Mouse (Mus musculus) intestine, embryonic 16.5 days (tissue): ENCODE measurements around the gene Phldb1. TPM values are rescaled to one million over a fixed set of nuclear protein-coding genes. Genes with fewer than 3 reads are reported as not detected.

Source experiments
- ATAC-seq: fragments of 200-750 bp; cut with Nextera tagmentation; 2 replicates; pipeline ENCODE4 v1.8.0; 2017; ENCODE audit warnings: moderate TSS enrichment, moderate library complexity
- H3K27ac ChIP-seq: fragments of 300-500 bp; sonication (generic); 2 replicates; pipeline ENCODE4 v1.5.1; 2014; ENCODE audit warnings: mild to moderate bottlenecking, low read length
- H3K27me3 ChIP-seq: fragments of 300-500 bp; sonication (generic); replicated peaks from 2 replicates; pipeline ENCODE4 v1.6.1; 2014; ENCODE audit warnings: low read length, control low read depth, mixed read lengths; ENCODE audit not compliant: control insufficient read depth, insufficient read depth
- H3K36me3 ChIP-seq: fragments of 300-500 bp; sonication (generic); 2 replicates; pipeline ENCODE4 v1.6.1; 2014; ENCODE audit warnings: low read length, control low read depth; ENCODE audit not compliant: control insufficient read depth, insufficient read depth
- H3K4me1 ChIP-seq: fragments of 300-500 bp; sonication (generic); 2 replicates; pipeline ENCODE4 v1.6.1; 2014; ENCODE audit warnings: low read length, control low read depth, mixed read lengths; ENCODE audit not compliant: control insufficient read depth, insufficient read depth
- H3K4me2 ChIP-seq: fragments of 300-500 bp; sonication (generic); 2 replicates; pipeline ENCODE4 v1.6.1; 2014; ENCODE audit warnings: low read depth, low read length, control low read depth
- H3K4me3 ChIP-seq: fragments of 300-500 bp; sonication (generic); 2 replicates; pipeline ENCODE4 v1.5.1; 2014; ENCODE audit warnings: mild to moderate bottlenecking, low read length
- H3K9ac ChIP-seq: fragments of 300-500 bp; sonication (generic); 2 replicates; pipeline ENCODE4 v1.6.1; 2014; ENCODE audit warnings: low read depth, low read length
- H3K9me3 ChIP-seq: fragments of 300-500 bp; sonication (generic); 2 replicates; pipeline ENCODE4 v1.6.1; 2016; ENCODE audit warnings: low read length, control low read depth; ENCODE audit not compliant: control insufficient read depth
- WGBS: fragments of 180-500 bp; shearing (Covaris S2); extraction: QIAGEN DNeasy Blood & Tissue Kit; methylation state at CpG from one replicate; pipeline ENCODE4 v1.1.7; 2014; 5-methylcytosine and 5-hydroxymethylcytosine counted together
- polyA plus RNA-seq: library from polyadenylated mRNA; unstranded; fragments of >200 nt; fragmentation: Nextera tagmentation; extraction: Ambion mirVana; gene quantifications from 2 replicates; pipeline ENCODE4 v1.2.1, GENCODE M21; 2015

Gene Phldb1
- polyA plus RNA-seq, 1 experiment from 2014 or later: 12.9 TPM

GRCm38 (mm10) chr9:44715109-44715508, 19.9 kb downstream of the Phldb1 start:
- no peaks in the 10 kb centered on the region for H3K27me3 ChIP-seq
- no peak overlapping the region for H3K27ac ChIP-seq
- no peak for ATAC-seq
- no peaks in the 10 kb centered on the region for H3K9me3 ChIP-seq
- peaks cover 5% of the 10 kb centered on the region for H3K4me1 ChIP-seq
- no peak overlapping the region for H3K4me2 ChIP-seq
- H3K9ac ChIP-seq: no peak overlapping the region
- 0 out of 2 replicates have a peak, but pooled peaks cover 3% of the 10 kb centered on the region for H3K36me3 ChIP-seq
- WGBS: 87% methylated on average over 17 of the region's 17 CpGs
- H3K4me3 ChIP-seq: no peak overlapping the region

- no peak for ATAC-seq
- peaks cover 11% of the 10 kb centered on the region for H3K4me1 ChIP-seq
- H3K9ac ChIP-seq: no peak overlapping the region
- H3K4me2 ChIP-seq: no peak overlapping the region
- no peaks in the 10 kb centered on the region for H3K9me3 ChIP-seq
- no peak overlapping the region for H3K4me3 ChIP-seq
- 65% methylated on average over 2 of the region's 2 CpGs for WGBS
- no peaks in the 10 kb centered on the region for H3K27me3 ChIP-seq
- H3K36me3 ChIP-seq: 0 out of 2 replicates have a peak, but pooled peaks cover 3% of the 10 kb centered on the region
- H3K27ac ChIP-seq: no peak overlapping the region
These were observed 21.4 kb downstream of the Phldb1 start for GRCm38 (mm10) chr9:44713574-44713973.

- Histone ChIP-seq H3K4me3 (no peak overlapping the region), H3K9me3 (no peaks in the 10 kb centered on the region), H3K4me2 (no peak overlapping the region), H3K9ac (no peak overlapping the region), H3K4me1 (peaks cover 15% of the 10 kb centered on the region), H3K27me3 (no peaks in the 10 kb centered on the region), H3K27ac (no peak overlapping the region), H3K36me3 (0 out of 2 replicates have a peak, but pooled peaks cover 3% of the 10 kb centered on the region)
- ATAC-seq: peak; percentile 56
- WGBS: 51% methylated on average over 6 of the region's 6 CpGs
These were observed 21.9 kb downstream of the Phldb1 start for GRCm38 (mm10) chr9:44713080-44713479.

DNA sequence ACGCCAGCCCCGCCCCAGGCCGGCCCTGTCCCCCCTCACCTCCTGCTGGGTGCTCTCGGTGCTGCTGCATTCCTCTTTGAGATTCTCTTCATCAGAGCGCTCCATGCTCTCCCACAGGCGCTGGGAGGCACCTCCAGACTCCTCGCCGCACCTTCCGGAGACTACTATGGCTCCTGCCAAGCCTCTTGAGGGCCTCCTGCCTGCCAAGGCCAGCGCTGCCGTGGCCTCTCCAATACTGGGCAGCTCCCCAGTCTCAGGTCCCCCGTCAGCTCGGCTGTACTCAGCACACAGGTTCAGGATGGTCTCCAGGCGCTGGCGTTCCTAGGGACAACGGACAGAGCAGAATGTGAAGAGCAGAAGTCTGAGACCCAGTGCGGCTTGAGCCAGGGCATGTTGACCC, 23.4 kb downstream of the Phldb1 start:
- no peak for ATAC-seq
- Histone ChIP-seq H3K4me2 (no peak overlapping the region), H3K9ac (no peak overlapping the region), H3K4me3 (no peak overlapping the region), H3K4me1 (peaks cover 21% of the 10 kb centered on the region), H3K27ac (no peak overlapping the region), H3K36me3 (0 out of 2 replicates have a peak, but pooled peaks cover 3% of the 10 kb centered on the region), H3K27me3 (no peaks in the 10 kb centered on the region), H3K9me3 (no peaks in the 10 kb centered on the region)
- WGBS: 62% methylated on average over 17 of the region's 17 CpGs

- WGBS: 77% methylated on average over 5 of the region's 5 CpGs
- H3K9me3 ChIP-seq: no peaks in the 10 kb centered on the region
These were observed 24.8 kb downstream of the Phldb1 start for GRCm38 (mm10) chr9:44710213-44710612.

DNA sequence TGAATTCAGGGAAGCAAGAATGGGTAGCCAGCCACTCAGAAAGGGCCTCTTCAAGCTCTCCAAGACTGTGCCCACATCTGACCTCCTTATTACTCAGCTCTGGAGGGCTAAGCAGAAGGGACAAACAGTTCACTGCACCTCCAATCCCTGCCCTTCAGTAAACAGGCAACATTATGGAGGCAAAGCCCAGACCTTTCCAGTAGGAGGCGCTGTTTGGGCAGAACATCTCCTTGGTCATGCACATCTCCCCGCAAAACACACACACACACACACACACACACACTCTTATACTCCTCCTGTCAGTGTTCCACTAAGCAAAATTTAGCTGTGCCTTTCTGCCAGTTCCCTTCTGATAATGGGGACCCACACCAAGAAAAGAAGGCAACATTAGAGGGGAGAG, 25.4 kb downstream of the Phldb1 start:
- H3K36me3 ChIP-seq: 0 out of 2 replicates have a peak, but pooled peaks cover 3% of the 10 kb centered on the region
- no peak overlapping the region for H3K9ac ChIP-seq
- ATAC-seq: no peak
- H3K9me3 ChIP-seq: no peaks in the 10 kb centered on the region
- no peaks in the 10 kb centered on the region for H3K27me3 ChIP-seq
- 60% methylated on average over 2 of the region's 2 CpGs for WGBS
- no peak overlapping the region for H3K4me2 ChIP-seq
- H3K4me3 ChIP-seq: no peak overlapping the region
- no peak overlapping the region for H3K27ac ChIP-seq
- H3K4me1 ChIP-seq: peaks cover 21% of the 10 kb centered on the region

More at GRCm38 (mm10) chr9:44710213-44710612, 24.8 kb downstream of the Phldb1 start:
- no peaks in the 10 kb centered on the region for H3K27me3 ChIP-seq
- no peak overlapping the region for H3K9ac ChIP-seq
- H3K4me1 ChIP-seq: peaks cover 21% of the 10 kb centered on the region
- H3K4me3 ChIP-seq: no peak overlapping the region
- no peak overlapping the region for H3K4me2 ChIP-seq
- no peak for ATAC-seq
- 0 out of 2 replicates have a peak, but pooled peaks cover 3% of the 10 kb centered on the region for H3K36me3 ChIP-seq
- no peak overlapping the region for H3K27ac ChIP-seq

DNA sequence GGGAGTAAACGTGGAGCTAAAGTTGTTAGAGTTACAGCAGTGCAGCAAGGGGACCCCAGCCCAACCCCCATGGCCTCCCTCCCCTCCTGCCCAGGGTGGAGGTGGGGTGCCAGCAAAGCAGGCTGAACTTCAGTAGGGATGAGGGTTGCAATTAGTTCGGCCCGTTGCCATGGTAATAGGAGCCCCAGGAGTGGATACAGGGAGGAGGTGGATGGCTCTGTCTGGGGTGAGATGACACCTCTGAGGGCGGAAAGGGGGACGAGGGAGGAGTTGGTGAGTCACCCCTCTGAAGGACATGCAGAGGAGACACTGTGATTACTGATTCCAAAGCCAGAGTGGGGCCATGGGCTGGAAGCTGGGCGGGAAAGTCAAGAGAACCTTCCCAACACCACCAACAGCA, 26.1 kb downstream of the Phldb1 start:
- WGBS: 32% methylated on average over 6 of the region's 6 CpGs
- H3K27ac ChIP-seq: no peak overlapping the region; the same call in 1 of the 2 replicates
- peak overlapping the region; percentile 52 for H3K4me3 ChIP-seq
- ATAC-seq: no peak
- peak overlapping the region; percentile 65; the same call in 1 of the 2 replicates for H3K9ac ChIP-seq
- H3K9me3 ChIP-seq: no peaks in the 10 kb centered on the region
- H3K27me3 ChIP-seq: no peaks in the 10 kb centered on the region
- peak overlapping the region; percentile 77 for H3K4me2 ChIP-seq
- 0 out of 2 replicates have a peak, but pooled peaks cover 3% of the 10 kb centered on the region for H3K36me3 ChIP-seq
- peaks cover 21% of the 10 kb centered on the region for H3K4me1 ChIP-seq

DNA sequence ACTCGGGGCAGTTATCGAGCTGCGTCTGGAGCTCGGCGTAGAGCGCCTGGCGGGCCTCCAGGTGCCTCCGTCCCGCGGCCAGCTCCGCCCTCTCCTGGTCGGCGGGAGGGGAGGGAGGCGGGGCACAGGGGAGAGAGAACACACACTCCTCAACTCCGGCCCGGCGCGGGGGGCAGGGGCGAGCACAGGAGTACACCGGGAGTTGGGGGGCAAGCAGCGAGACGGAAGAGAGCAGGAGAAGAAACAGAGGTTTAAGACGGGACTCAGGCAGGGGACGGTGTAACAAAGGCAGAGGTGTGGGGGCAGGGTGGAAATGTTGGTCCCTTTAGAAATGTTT, 26.6 kb downstream of the Phldb1 start:
- no peaks in the 10 kb centered on the region for H3K27me3 ChIP-seq
- H3K9ac ChIP-seq: peak overlapping the region; percentile 65
- 3% methylated on average over 22 of the region's 24 CpGs for WGBS
- peaks cover 21% of the 10 kb centered on the region for H3K4me1 ChIP-seq
- H3K9me3 ChIP-seq: no peaks in the 10 kb centered on the region
- peak overlapping the region; percentile 25; the same call in 1 of the 2 replicates for H3K27ac ChIP-seq
- peak; percentile 85 for ATAC-seq
- peak overlapping the region; percentile 52 for H3K4me3 ChIP-seq
- H3K36me3 ChIP-seq: 0 out of 2 replicates have a peak, but pooled peaks cover 3% of the 10 kb centered on the region
- H3K4me2 ChIP-seq: peak overlapping the region; percentile 77

DNA sequence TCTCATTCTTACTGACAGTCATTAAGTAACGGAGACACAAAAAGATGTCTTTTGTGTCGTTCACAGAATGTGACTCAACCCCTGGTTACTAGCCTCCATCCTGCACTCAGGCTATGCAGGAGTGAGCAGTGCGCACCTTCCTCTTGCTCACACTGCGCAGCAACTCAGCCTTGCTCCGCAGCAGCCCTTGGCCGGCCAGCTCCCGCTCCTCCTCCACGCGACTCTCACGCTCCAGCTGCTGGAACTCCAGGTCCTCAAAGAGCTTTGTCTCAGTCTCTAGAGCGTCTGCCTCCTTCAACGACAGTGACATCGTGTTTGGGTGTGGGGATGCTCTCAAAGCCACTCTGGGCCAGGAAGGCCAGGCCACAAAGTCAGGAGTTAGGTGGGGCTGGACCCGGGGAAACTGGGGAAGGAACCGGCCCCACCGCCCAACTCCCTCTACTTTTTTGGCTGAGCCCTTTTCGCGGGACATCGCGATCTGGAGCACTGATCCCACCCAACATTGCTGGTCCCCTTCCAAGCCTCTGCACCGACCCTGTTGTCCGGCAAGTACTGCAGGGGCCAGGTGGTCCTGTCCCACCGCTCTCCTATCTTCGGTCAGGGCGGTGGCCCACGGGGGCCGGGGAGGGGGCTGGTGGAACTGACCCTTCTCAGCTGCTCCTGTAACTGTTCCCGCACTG, 27.1 kb downstream of the Phldb1 start:
- H3K27me3 ChIP-seq: no peaks in the 10 kb centered on the region
- 26% methylated on average over 28 of the region's 28 CpGs for WGBS
- H3K27ac ChIP-seq: 0 out of 2 replicates have a peak overlapping the region, but pooled peaks have one; percentile 24
- peak; percentile 17 for ATAC-seq
- peak overlapping the region; percentile 65 for H3K9ac ChIP-seq
- H3K4me3 ChIP-seq: peak overlapping the region; percentile 52
- H3K9me3 ChIP-seq: no peaks in the 10 kb centered on the region
- H3K36me3 ChIP-seq: 0 out of 2 replicates have a peak, but pooled peaks cover 3% of the 10 kb centered on the region
- H3K4me1 ChIP-seq: peaks cover 18% of the 10 kb centered on the region
- H3K4me2 ChIP-seq: peak overlapping the region; percentile 77
